Mouse (Mus musculus) cerebral cortex, adult 2 months (tissue): ENCODE data around the gene Ate1.

Source experiments
- WGBS: fragments of 180-500 bp; shearing (Covaris S2); methylation state at CpG from one replicate; pipeline ENCODE4 v1.1.7; 2018; 5-methylcytosine and 5-hydroxymethylcytosine counted together

Gene Ate1

DNA sequence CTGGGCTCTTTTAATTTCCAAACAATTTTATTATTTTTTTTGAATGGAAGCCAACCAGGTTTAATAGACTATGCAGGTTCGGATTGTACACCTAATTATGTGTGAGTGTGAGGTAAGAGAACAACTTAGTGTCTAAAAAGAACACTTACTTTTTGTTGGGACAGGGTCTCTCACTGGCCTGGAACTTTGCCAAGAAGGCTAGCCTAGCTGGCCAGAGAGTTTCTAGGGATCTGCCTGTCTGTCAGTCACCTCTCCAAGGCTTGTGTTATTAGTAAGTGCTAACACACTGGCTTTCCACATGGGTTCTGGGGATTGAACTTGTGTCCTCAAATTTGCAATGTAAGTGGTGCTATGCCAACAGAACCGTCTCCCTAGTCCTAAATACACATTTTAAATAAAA, 116.8 kb downstream of the Ate1 start:
- WGBS, result 68% methylated on average over 2 of the region's 2 CpGs

DNA sequence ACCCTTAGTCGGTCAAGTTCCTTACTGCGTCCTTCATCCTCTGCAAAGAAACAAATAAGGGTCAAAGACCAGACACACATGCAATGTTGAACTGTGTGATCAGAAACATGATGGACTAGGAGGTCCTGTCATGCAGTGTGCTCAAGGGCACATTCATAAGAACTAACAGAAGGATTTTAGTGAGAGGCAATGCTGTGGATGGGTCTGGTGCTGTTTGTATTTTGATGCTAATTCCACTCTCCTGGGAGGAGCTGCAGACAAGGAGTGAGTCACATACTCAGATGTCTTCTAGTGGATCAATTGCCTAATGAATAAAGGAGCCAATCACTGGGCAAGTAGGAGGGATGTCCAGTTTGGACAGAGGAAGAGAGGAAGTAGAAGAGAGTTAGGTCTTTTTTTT, 125.5 kb downstream of the Ate1 start:
- 87% methylated on average over 2 of the region's 2 CpGs for WGBS

DNA sequence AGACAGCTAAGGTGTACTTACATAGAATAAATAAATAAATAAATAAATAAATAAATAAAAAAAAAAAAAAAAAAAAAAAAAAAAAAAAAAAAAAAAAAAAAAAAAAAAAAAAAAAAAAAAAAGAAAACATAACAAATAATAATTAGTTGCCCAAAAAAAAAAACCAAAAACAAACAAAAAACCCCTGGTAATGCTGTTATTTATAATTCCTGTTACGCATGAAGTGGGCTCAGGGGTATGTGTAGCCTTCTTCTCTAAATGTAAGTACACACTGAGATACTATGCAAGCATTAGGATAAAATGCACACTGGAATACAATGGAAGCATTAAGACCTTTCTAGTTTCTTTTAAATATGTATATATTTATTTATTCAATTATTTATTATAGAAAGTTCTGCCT, 130.1 kb downstream of the Ate1 start:
- WGBS, result 93% methylated on average over 1 of the region's 1 CpGs

DNA sequence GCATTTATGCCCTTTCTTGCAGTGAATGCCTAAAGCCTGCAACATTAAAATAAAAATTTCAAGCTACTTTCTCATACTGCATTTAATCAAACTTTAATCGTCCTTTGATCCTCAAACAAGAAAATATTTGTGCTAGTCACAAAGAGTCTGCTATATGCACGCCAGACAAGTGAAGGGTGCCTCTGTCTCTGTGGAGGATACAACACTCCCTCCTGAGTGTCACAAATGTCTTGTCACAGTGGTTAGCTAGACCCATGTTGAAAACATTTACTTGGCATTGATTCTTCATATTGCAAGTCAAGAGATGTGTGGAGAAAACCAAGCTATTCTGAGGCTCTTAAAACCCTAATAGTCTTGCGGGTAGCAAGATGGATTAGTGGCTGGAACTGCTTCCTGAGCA, 133.9 kb downstream of the Ate1 start:
- 44% methylated on average over 3 of the region's 3 CpGs for WGBS

DNA sequence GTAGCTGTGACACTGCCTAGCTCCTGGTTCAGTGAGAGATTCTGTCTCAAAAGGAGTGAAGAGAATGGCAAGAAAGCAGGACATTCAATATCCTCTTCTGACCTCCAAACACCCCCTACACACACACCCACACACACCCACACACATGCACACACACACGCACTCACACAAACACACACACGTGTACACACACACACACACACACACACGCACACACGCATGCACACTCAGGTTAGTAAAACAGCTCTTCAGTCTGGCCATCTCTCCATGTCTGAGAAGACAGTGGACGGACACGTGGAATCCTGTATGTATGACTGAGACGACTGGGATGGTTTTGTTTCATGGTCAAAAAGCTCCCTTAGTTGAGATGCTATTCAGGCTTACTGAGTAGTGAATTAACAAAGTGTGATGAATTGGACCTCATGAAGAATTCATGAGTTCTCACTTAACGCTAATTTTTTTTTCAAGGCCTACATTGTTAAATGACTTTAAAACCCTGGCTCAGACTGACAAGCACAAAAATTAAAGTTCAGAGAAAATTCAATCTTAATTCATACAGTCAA, 134.4 kb downstream of the Ate1 start:
- 47% methylated on average over 8 of the region's 8 CpGs for WGBS

DNA sequence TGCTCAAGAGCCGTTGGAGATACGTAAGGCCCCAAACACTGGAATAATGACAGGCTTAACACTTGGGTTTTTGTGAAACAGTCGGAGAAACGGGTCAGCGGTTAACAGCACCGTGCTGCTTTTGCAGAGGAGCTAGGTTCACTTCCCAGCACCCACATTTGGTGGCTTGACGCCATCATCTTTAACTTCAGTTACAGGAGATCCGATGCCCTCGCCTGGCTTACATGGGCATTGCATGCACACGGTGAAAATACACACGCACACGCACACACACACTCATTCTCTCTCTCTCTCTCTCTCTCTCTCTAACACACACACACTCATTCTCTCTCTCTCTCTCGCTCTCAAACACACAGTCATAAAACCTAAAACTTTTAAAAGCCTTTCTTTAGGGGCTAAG, 138.0 kb downstream of the Ate1 start:
- 84% methylated on average over 13 of the region's 13 CpGs for WGBS

DNA sequence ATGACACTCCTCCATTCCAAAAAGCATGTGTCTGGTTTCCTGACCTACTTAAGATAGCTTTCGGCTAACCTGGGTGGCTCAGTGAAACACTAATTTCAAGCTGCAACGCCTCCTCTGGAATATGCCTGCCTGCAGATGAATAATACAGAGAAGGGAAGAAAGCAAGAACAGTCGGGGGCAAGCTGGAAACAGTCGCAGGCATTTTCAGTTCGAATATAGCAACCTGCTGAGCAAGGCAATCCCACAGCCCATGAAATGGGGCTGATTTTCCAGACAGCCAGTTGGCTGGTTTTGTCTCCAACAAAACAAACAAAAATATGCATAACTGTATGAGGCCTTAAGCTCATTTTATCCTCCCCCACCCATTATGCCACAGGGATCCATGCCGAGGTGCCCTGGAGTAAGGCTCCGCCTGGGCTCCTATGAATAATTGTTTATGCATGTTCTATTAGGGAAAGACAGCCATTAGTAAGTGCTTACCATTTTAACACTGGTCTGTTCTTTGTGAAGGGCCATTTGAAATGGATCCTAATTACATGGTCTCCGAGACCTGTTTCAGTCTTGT, 138.7 kb downstream of the Ate1 start:
- 41% methylated on average over 8 of the region's 8 CpGs for WGBS

DNA sequence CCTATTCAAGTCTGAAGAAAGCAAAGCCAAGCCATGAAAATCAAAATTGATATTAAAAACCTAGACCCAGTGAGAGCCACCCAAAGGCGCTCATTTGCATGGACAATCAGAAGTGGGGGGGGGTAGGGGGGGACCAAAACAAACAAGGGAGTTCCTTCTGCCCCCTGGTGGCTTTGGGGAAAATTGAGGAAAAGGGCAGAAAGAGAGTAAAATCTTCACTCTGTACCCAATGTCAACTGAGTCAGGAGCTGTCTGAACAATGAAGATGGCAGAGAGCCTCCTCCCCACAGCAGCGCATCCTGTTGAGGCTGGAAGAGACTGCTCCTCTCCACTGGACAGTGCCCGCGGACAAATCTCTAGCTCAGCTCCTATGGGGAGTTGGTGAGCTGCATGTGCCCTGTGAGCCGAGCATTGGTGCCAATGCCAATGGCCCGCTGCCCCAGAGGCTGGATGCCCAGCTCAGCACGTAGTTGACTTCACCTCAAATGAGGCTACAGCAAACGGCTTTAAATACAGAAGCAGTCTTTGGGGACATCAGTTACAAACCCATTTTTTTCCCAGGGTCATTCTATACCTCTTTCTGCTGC, 139.3 kb downstream of the Ate1 start:
- 66% methylated on average over 8 of the region's 8 CpGs for WGBS

DNA sequence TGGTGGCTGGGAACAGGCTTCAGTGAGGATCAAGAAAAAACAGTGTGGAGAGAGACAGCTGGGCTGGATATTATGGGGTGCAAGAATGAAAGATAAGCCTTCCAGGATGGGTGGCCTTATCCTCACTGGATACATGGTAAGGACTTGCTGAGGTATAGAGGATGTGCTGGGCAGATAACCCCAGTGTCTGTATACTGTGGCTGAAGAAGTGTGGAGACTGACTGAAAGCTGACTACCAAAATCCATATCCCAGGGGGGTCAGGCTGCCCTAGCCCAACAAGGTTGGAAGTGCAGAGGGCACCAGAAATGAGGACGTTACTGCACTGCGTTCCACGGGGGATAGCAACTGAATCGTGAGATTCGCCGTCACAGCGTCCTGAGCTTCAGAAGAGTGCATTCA, 139.8 kb downstream of the Ate1 start:
- WGBS, result 94% methylated on average over 7 of the region's 7 CpGs

DNA sequence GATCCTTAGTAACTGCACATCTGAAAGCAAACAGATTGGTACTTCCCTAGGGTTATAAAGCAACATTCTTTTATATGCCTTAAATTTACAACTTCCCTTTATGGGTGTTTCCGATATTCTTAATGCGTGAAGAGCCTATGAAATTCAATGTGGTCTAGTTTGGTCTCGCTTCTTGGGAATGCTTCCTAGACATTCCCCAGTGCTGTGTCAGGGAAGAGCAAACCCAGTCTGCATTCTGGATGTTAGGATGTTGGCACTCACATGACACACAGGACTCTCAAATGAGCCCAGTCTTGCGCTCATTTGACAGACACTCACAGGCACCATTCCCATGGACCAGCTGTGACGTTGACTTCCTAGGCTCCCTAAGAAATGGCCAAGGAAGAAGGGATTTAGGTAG, 140.3 kb downstream of the Ate1 start:
- WGBS, result 94% methylated on average over 5 of the region's 5 CpGs

DNA sequence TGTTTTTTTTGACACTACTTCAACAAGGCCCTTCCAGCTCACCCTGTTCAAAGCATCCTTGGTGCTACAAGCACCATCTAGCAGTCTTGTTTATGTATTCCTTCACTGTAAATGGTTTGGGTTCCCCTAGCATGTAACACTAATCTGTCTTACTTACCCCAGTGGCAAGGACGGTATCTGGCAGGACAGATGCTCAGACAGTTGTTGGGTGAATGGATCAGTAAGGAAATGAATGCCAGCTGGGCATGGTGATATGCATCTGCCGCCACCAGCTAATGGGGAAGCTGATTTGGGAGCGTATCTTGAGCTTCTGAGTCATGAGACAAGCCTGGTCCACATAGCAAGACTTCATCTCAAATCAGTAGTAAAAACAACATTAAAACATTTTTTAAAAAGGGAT, 141.9 kb downstream of the Ate1 start:
- 91% methylated on average over 3 of the region's 3 CpGs for WGBS

DNA sequence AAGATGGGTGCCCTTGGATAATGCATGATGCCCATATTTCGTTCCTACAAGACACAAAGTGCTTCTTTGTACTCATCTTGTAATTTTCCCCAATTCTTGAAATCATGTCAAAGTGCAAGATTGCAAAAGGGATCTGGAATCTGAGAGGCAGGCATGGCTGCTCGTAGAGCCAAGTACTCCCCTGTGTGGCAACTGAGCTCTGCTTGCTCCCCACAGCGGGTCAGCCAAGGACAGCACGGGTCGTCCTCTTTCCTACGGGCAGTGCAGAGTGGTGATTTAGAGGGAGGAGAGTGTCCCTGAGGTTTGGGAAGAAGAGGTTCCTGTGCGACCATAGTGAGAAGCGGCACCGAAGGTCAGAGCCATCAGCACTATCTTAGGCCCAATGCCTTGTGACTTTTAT, 145.9 kb downstream of the Ate1 start:
- 89% methylated on average over 9 of the region's 9 CpGs for WGBS

DNA sequence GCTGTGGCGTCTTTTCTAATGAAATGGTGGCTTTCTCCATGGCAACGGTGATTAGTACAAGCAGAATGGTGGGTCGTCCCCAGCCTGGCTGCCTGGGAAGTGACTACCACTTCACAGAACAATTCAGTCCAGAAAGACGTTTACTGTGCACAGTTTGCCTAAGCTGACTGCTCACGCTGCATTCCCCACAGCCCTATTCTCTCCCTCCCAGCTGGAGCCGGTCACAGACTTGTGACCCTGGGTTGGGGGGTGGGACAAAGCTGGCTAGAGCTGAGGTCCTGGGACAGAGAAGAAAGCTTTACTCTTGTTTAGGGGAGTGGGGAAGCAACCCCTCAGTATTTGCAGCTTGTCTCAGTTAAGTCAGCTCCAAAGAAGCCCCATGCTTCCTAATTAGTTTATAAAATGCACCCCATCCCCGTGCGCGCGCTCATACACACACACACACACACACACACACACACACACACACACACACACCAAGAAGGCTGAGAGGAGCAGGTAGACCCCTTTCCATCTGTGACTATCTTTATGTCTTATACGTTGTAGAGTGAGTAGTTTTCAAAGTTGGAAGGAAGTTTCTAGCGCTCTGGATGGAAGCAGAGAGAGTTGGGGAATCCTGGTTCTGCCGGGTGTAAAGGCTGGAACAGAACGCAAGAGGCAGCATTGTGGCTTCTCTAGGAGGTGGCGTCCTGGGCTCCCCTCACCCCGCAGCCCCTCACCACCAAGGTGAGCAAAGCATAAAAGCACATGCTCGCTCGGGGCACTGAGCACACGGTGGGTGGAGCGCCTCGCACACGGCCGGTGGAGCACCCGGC, 151.1 kb downstream of the Ate1 start:
- 23% methylated on average over 24 of the region's 24 CpGs for WGBS

DNA sequence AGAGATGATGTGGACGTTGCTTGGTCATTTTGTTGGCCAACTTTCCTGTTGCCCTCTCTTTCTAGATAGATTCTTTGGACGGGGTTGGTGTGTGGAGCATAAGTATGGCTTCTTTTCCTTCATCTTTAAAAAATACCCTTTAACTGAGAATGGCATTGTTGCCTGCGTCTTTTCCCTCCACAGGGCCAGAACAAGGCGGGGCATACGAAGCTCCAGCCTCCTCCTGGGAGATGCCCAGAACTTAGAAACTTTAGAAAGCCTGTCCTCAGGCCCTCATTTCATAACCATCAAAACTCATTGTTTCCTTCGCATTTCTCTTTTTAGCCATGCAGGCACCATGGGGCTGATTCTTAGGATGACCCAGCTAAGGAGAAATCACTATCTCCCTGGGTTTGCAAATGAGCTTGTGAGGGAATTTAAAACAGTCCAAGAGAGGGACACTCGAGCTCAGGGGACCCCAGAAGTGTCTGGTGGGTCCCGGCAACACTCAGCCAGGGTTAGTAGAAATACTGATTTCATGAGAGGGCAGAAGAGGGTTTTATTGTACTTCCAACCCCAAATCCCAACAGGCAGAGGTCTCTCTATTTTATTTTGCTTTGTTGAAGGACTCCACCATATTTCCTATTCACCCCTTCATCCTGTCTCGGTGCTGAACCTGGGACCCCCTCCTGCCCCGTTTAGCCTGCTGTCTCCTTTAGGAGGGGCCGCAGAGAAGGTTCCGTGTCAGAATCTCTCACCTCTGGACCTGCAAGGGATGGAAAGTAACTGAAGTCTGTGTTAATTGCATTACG, 151.9 kb downstream of the Ate1 start:
- 57% methylated on average over 13 of the region's 13 CpGs for WGBS

DNA sequence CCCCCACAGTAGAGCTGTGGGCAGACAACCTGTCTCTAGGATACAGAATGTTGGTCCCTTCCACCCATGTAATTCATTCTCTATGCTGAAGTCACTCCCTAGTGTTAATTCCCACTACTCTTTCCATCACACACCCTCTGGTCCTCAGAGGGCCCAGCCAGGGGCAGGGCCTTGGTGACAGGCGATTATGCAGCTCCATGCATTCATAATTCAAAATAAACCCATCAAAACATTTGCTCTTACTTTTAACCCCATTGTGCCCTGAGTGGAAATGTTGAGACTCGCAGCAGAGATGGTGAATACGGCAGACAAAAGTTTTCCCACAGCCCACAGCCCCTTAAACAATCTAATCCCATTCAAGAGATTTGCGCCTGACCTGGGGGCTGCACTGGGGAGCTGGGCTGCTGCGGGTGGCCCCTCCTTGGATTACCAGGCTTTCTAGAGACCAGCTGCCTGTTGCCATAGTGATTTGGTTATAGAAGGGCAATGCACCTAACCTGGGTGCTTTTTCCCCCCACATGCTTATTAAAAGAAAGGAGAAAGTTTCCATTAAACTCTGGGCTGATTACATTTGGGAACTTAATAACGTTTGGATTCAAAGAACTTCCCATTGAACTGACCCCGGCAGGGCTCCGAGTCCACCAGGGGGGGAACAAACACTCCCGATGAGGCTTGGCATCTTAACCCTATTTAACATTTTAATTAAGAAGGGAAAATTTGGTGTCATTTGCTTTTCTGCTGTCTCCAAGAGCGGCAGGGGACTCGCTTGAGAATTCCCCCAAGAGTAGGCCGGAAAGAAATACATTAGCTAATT, 152.7 kb downstream of the Ate1 start:
- WGBS, result 60% methylated on average over 12 of the region's 12 CpGs

DNA sequence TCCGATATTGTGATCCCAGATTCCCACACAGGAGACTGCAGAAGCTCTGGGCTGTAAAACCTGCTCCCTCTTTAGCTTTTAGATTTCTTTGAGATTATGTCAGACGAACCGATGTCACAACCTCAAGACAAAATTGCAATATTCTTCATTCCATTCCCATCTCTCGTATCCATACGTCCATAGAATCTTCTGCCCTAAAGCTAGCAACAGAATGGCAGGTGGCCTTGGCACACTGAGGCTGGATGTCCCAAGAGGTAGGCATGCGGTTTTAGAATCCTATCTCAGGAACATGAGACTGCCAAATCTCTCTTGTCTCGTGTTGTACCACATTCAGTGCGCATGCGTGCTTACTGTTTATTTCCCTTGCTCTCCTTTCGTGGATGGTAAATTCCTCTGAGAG, 154.5 kb downstream of the Ate1 start:
- WGBS, result 98% methylated on average over 10 of the region's 10 CpGs
